ENCODE assay signal across 13 mouse cellular contexts in genomic region chr3:115846153-115846552, GRCm38 (mm10).
"Had no signal": no experiment of that assay in that cellular context is flagged by ENCODE, and none has a peak within 500 bp of the region (broad histone marks: within the 10 kb centered on the region; RNA-seq: fewer than 3 reads in every experiment).

No protein-coding gene starts in this region.

- H3K4me2 ChIP-seq: limb, embryonic 15.5 days; liver, embryonic 12.5 days; lung, embryonic 15.5 days; neural tube, embryonic 13.5 days had no signal

- ATAC-seq: liver, embryonic 12.5 days had no signal

- H3K27me3 ChIP-seq: limb, embryonic 15.5 days; liver, embryonic 12.5 days; lung, embryonic 15.5 days; neural tube, embryonic 13.5 days had no signal

- H3K9ac ChIP-seq: limb, embryonic 15.5 days; liver, embryonic 12.5 days; lung, embryonic 15.5 days; neural tube, embryonic 13.5 days had no signal

- H3K9me3 ChIP-seq: limb, embryonic 15.5 days; liver, embryonic 12.5 days; lung, embryonic 15.5 days; midbrain, embryonic 10.5 days; neural tube, embryonic 13.5 days had no signal

- H3K36me3 ChIP-seq: limb, embryonic 15.5 days; liver, embryonic 12.5 days; lung, embryonic 15.5 days; midbrain, embryonic 10.5 days; neural tube, embryonic 13.5 days had no signal

- H3K4me1 ChIP-seq: limb, embryonic 15.5 days; liver, embryonic 12.5 days; lung, embryonic 15.5 days; neural tube, embryonic 13.5 days had no signal

- DNase-seq: kidney, adult 8-10 months; kidney, postnatal 25 days; midbrain, embryonic 14.5 days; retina, postnatal 1 day; right cerebral cortex, postnatal 4 days; spleen, adult 18-20 months; thymus, adult 18-20 months; thymus, postnatal 14 days had no signal

- H3K27ac ChIP-seq: limb, embryonic 15.5 days; liver, embryonic 12.5 days; lung, embryonic 15.5 days; midbrain, embryonic 10.5 days; neural tube, embryonic 13.5 days had no signal

- H3K4me3 ChIP-seq: limb, embryonic 15.5 days; liver, embryonic 12.5 days; lung, embryonic 15.5 days; midbrain, embryonic 10.5 days; neural tube, embryonic 13.5 days had no signal
